Mouse (Mus musculus) midbrain, embryonic 11.5 days (tissue): Measurements from ENCODE around the gene Fndc3a. TPM values are rescaled to one million over a fixed set of nuclear protein-coding genes. Genes with fewer than 3 reads are reported as not detected.

Experiments
- ATAC-seq: fragments of 200-750 bp; cut with Nextera tagmentation; 2 replicates; pipeline ENCODE4 v1.8.0; 2017; ENCODE audit warnings: moderate TSS enrichment, moderate library complexity; ENCODE audit not compliant: low FRiP score
- DNase-seq: peaks from one replicate; pipeline ENCODE4 v3.0.0; 2015; ENCODE audit warnings: low spot score; ENCODE audit errors: missing footprints
- H3K27ac ChIP-seq: fragments of 300-500 bp; sonication (generic); 2 replicates; pipeline ENCODE4 v1.5.1; 2014; ENCODE audit warnings: low read depth, low read length
- H3K27me3 ChIP-seq: fragments of 300-500 bp; sonication (generic); 2 replicates; pipeline ENCODE4 v1.6.1; 2014; ENCODE audit warnings: mild to moderate bottlenecking, low read length, moderate library complexity, mixed read lengths; ENCODE audit not compliant: control insufficient read depth, insufficient read depth
- H3K36me3 ChIP-seq: fragments of 300-500 bp; sonication (generic); 2 replicates; pipeline ENCODE4 v1.6.1; 2014; ENCODE audit warnings: mild to moderate bottlenecking, low read length, moderate library complexity, mixed read lengths; ENCODE audit not compliant: control insufficient read depth, insufficient read depth
- H3K4me1 ChIP-seq: fragments of 300-500 bp; sonication (generic); 2 replicates; pipeline ENCODE4 v1.6.1; 2014; ENCODE audit warnings: low read length; ENCODE audit not compliant: control insufficient read depth, insufficient read depth
- H3K4me2 ChIP-seq: fragments of 300-500 bp; sonication (generic); 2 replicates; pipeline ENCODE4 v1.6.1; 2014; ENCODE audit warnings: mild to moderate bottlenecking, moderate library complexity
- H3K4me3 ChIP-seq: fragments of 300-500 bp; sonication (generic); 2 replicates; pipeline ENCODE4 v1.5.1; 2014; ENCODE audit warnings: low read depth, low read length
- H3K9ac ChIP-seq: fragments of 300-500 bp; sonication (generic); 2 replicates; pipeline ENCODE4 v1.6.1; 2014; ENCODE audit warnings: low read length
- H3K9me3 ChIP-seq: fragments of 300-500 bp; sonication (generic); 2 replicates; pipeline ENCODE4 v1.6.1; 2016; ENCODE audit warnings: low read length; ENCODE audit not compliant: control insufficient read depth
- WGBS: fragments of 180-500 bp; shearing (Covaris S2); extraction: QIAGEN DNeasy Blood & Tissue Kit; methylation state at CpG from one replicate; pipeline ENCODE4 v1.1.7; 2014; 5-methylcytosine and 5-hydroxymethylcytosine counted together
- polyA plus RNA-seq: library from polyadenylated mRNA; unstranded; fragments of >200 nt; fragmentation: Nextera tagmentation; extraction: Ambion mirVana; gene quantifications from 2 replicates; pipeline ENCODE4 v1.2.1, GENCODE M21; 2014

Fndc3a gene
- polyA plus RNA-seq, 1 experiment from 2014 or later, result 38.9 TPM

GRCm38 (mm10) chr14:72633571-72633970, 76.2 kb downstream of the Fndc3a start:
- 82% methylated on average over 2 of the region's 2 CpGs for WGBS
- H3K4me1 ChIP-seq, result no peaks in the 10 kb centered on the region
- DNase-seq (no peak), ATAC-seq (no peak)
- no peak overlapping the region for H3K4me3 ChIP-seq
- no peak overlapping the region for H3K4me2 ChIP-seq
- H3K27me3 ChIP-seq, result no peaks in the 10 kb centered on the region
- no peaks in the 10 kb centered on the region for H3K9me3 ChIP-seq
- no peak overlapping the region for H3K27ac ChIP-seq
- no peak overlapping the region for H3K9ac ChIP-seq
- no peaks in the 10 kb centered on the region for H3K36me3 ChIP-seq

DNA sequence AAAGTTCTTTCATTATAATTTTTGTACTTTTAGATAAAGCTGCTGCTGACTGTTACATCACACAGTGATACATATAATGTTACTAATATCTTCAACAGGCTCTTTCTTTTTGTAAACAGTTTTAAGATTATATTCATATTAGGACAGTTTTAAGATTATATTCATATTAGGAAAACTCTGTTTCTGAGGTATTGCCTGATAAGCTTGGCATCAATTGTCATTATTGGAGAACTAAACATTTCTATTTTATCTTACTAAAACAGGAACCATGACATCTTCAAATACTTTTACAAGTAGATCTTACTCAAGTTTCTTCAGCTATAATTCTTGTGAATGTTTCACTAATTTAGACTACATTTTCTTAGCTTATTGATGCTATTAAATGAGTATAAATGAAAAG, 84.4 kb downstream of the Fndc3a start:
- H3K36me3 ChIP-seq, result no peaks in the 10 kb centered on the region
- no peak for ATAC-seq
- H3K27ac ChIP-seq, result no peak overlapping the region
- no peak overlapping the region for H3K4me2 ChIP-seq
- H3K9ac ChIP-seq, result no peak overlapping the region
- H3K4me1 ChIP-seq, result no peaks in the 10 kb centered on the region
- DNase-seq, result no peak
- no peaks in the 10 kb centered on the region for H3K27me3 ChIP-seq
- H3K9me3 ChIP-seq, result no peaks in the 10 kb centered on the region
- no peak overlapping the region for H3K4me3 ChIP-seq

GRCm38 (mm10) chr14:72604077-72604476, 105.7 kb downstream of the Fndc3a start:
- ATAC-seq, result no peak
- peaks cover 11% of the 10 kb centered on the region for H3K4me1 ChIP-seq
- DNase-seq, result no peak
- no peak overlapping the region for H3K4me3 ChIP-seq
- no peak overlapping the region for H3K27ac ChIP-seq
- H3K4me2 ChIP-seq, result no peak overlapping the region
- WGBS, result 88% methylated on average over 3 of the region's 3 CpGs
- H3K9ac ChIP-seq, result no peak overlapping the region
- H3K27me3 ChIP-seq, result no peaks in the 10 kb centered on the region
- H3K36me3 ChIP-seq, result no peaks in the 10 kb centered on the region
- no peaks in the 10 kb centered on the region for H3K9me3 ChIP-seq

DNA sequence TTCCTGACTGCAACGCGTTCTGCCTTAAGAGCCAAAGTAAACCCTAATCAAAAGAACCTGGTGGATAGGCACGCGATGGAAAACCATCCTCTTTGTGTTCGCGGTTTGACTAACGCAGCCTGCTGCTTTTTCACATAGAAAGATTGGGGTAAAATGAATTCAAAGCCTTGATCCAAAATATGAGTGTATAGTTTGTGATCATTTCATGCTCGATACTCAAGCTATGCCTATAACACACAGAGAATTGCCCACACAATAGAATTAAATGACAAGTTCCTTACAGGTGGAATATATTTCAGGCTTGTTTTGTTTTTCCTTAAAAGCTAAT, 106.6 kb downstream of the Fndc3a start:
- Histone ChIP-seq H3K4me2 (peak overlapping the region; percentile 61), H3K9ac (peak overlapping the region; percentile 69), H3K4me3 (peak overlapping the region; percentile 41), H3K27ac (peak overlapping the region; percentile 37; the same call in 1 of the 2 replicates), H3K9me3 (no peaks in the 10 kb centered on the region), H3K4me1 (peaks cover 11% of the 10 kb centered on the region), H3K36me3 (no peaks in the 10 kb centered on the region), H3K27me3 (no peaks in the 10 kb centered on the region)
- WGBS, result 2% methylated on average over 8 of the region's 8 CpGs
- ATAC-seq, result peak; percentile 67
- DNase-seq, result no peak

- peak; percentile 97 for DNase-seq
- peaks cover 11% of the 10 kb centered on the region for H3K4me1 ChIP-seq
- H3K4me2 ChIP-seq, result peak overlapping the region; percentile 61
- H3K27ac ChIP-seq, result peak overlapping the region; percentile 37; the same call in 1 of the 2 replicates
- no peaks in the 10 kb centered on the region for H3K9me3 ChIP-seq
- H3K9ac ChIP-seq, result peak overlapping the region; percentile 69
- 4% methylated on average over 20 of the region's 20 CpGs for WGBS
- H3K4me3 ChIP-seq, result peak overlapping the region; percentile 41
- H3K36me3 ChIP-seq, result no peaks in the 10 kb centered on the region
- ATAC-seq, result peak; percentile 96
- no peaks in the 10 kb centered on the region for H3K27me3 ChIP-seq
Measured at GRCm38 (mm10) chr14:72602521-72603193, 107.1 kb downstream of the Fndc3a start.

GRCm38 (mm10) chr14:72601381-72602305, 108.2 kb downstream of the Fndc3a start:
- peak overlapping the region; percentile 61 for H3K4me2 ChIP-seq
- H3K4me1 ChIP-seq, result peaks cover 11% of the 10 kb centered on the region
- H3K9me3 ChIP-seq, result no peaks in the 10 kb centered on the region
- ATAC-seq, result no peak
- H3K36me3 ChIP-seq, result no peaks in the 10 kb centered on the region
- no peaks in the 10 kb centered on the region for H3K27me3 ChIP-seq
- H3K4me3 ChIP-seq, result peak overlapping the region; percentile 41
- no peak for DNase-seq
- 71% methylated on average over 5 of the region's 5 CpGs for WGBS
- no peak overlapping the region for H3K27ac ChIP-seq
- peak overlapping the region; percentile 53; the same call in 1 of the 2 replicates for H3K9ac ChIP-seq

GRCm38 (mm10) chr14:72600375-72600774, 109.4 kb downstream of the Fndc3a start:
- no peaks in the 10 kb centered on the region for H3K9me3 ChIP-seq
- H3K27me3 ChIP-seq, result no peaks in the 10 kb centered on the region
- DNase-seq (no peak), ATAC-seq (no peak)
- no peak overlapping the region for H3K9ac ChIP-seq
- H3K27ac ChIP-seq, result no peak overlapping the region
- WGBS, result 84% methylated on average over 6 of the region's 6 CpGs
- no peak overlapping the region for H3K4me3 ChIP-seq
- no peak overlapping the region for H3K4me2 ChIP-seq
- H3K36me3 ChIP-seq, result no peaks in the 10 kb centered on the region
- peaks cover 11% of the 10 kb centered on the region for H3K4me1 ChIP-seq

DNA sequence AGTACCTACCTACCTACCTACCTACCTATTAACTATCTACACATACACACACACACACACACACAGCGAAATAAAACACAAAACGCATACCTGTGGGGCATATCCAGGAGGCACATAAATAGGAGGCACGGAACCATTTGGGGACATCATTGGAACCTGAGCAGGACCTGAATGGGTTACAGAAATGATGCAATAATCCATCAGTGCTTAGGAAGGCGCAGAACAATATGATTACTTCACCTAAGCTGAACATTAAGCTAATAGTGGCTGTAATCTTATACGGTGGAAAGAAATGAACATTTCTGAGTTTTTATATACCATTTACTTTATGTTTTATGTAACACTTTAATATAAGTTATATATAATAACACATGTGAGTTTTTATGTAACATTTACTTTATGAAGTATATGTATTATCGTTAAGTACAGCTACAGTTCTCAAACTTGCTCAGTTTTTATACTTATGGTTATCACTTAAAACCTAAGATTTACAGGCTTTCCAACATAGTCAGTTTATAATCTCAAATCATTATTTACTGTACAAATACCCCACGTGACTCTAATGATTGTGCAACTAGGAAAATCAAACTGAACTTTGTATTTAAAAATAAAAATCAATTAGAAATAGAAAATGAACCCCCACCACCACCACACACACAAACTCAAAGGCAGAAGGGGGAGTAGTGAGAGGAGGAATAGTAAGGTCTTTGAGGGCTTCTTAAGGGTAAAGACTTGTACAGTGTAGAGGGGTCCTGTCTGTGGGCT, 110.6 kb downstream of the Fndc3a start:
- no peaks in the 10 kb centered on the region for H3K36me3 ChIP-seq
- no peak overlapping the region for H3K9ac ChIP-seq
- ATAC-seq (no peak), DNase-seq (no peak)
- H3K4me3 ChIP-seq, result no peak overlapping the region
- H3K9me3 ChIP-seq, result no peaks in the 10 kb centered on the region
- WGBS, result 93% methylated on average over 7 of the region's 7 CpGs
- H3K27ac ChIP-seq, result no peak overlapping the region
- no peaks in the 10 kb centered on the region for H3K27me3 ChIP-seq
- peaks cover 11% of the 10 kb centered on the region for H3K4me1 ChIP-seq
- H3K4me2 ChIP-seq, result no peak overlapping the region
